Mouse (Mus musculus) splenic B cell, adult 2 months (primary cell): ENCODE results near the gene Hist1h4a.
"Not testable (repeated sequence)": the region's sequence is repeated elsewhere in the genome, so short reads cannot be mapped to it uniquely, and the experiment has no call there.

Experiments used
- DNase-seq: peaks from one replicate; pipeline ENCODE4 v3.0.0-alpha.2; 2011; ENCODE audit warnings: low read depth, low spot score
- H3K27me3 ChIP-seq: 2 replicates; pipeline ENCODE4 v1.6.1; 2012; ENCODE audit warnings: mild to moderate bottlenecking, low read length, moderate library complexity, mixed read lengths; ENCODE audit not compliant: control insufficient read depth, poor library complexity, insufficient read depth, severe bottlenecking
- H3K36me3 ChIP-seq: 2 replicates; pipeline ENCODE4 v1.6.1; 2012; ENCODE audit warnings: mild to moderate bottlenecking, low read length, moderate library complexity, mixed read lengths; ENCODE audit not compliant: control insufficient read depth, poor library complexity, insufficient read depth, severe bottlenecking

Gene Hist1h4a

GRCm38 (mm10) chr13:23751478-23751956 lies 9.5 kb downstream of the Hist1h4a start:
- H3K27me3 ChIP-seq, result no peaks in the 10 kb centered on the region
- H3K36me3 ChIP-seq, result no peaks in the 10 kb centered on the region
- DNase-seq, result peak; percentile 47

GRCm38 (mm10) chr13:23750839-23751477 lies 10.1 kb downstream of the Hist1h4a start, which contains the start of gene Hist1h2ab:
Hist1h2ab (plus strand) TSS chr13:23751126.
- not testable (repeated sequence) for H3K27me3 ChIP-seq, H3K36me3 ChIP-seq
- peak; percentile 80 for DNase-seq

- no peak for DNase-seq
- H3K36me3 ChIP-seq, result no peaks in the 10 kb centered on the region
- H3K27me3 ChIP-seq, result no peaks in the 10 kb centered on the region
These were observed 11.4 kb downstream of the Hist1h4a start for GRCm38 (mm10) chr13:23749563-23750121.

GRCm38 (mm10) chr13:23747892-23748288 lies 13.1 kb downstream of the Hist1h4a start:
- no peak for DNase-seq
- Histone ChIP-seq H3K27me3 (no peaks in the 10 kb centered on the region), H3K36me3 (no peaks in the 10 kb centered on the region)

GRCm38 (mm10) chr13:23747081-23747891 lies 13.7 kb downstream of the Hist1h4a start:
- Histone ChIP-seq H3K27me3 (no peaks in the 10 kb centered on the region), H3K36me3 (0 out of 2 replicates have a peak, but pooled peaks cover 1% of the 10 kb centered on the region)
- peak; percentile 37 for DNase-seq

- H3K36me3 ChIP-seq, H3K27me3 ChIP-seq: not testable (repeated sequence)
- peak; percentile 94 for DNase-seq
These were observed 14.6 kb downstream of the Hist1h4a start, which contains the start of gene Hist1h2bb for GRCm38 (mm10) chr13:23746201-23747080. Hist1h2bb (plus strand) TSS chr13:23746734.

- Histone ChIP-seq H3K36me3 (0 out of 2 replicates have a peak, but pooled peaks cover 2% of the 10 kb centered on the region), H3K27me3 (no peaks in the 10 kb centered on the region)
- DNase-seq, result peak; percentile 92
These were observed 15.5 kb downstream of the Hist1h4a start, which contains the start of gene Hist1h3c for GRCm38 (mm10) chr13:23745381-23746161. Hist1h3c (minus strand) TSS chr13:23745602.

GRCm38 (mm10) chr13:23744421-23745380 lies 16.3 kb downstream of the Hist1h4a start:
- DNase-seq, result no peak
- no peaks in the 10 kb centered on the region for H3K27me3 ChIP-seq

GRCm38 (mm10) chr13:23743963-23744362 lies 17.1 kb downstream of the Hist1h4a start:
- Histone ChIP-seq H3K27me3 (no peaks in the 10 kb centered on the region), H3K36me3 (0 out of 2 replicates have a peak, but pooled peaks cover 2% of the 10 kb centered on the region)
- DNase-seq, result no peak

More at GRCm38 (mm10) chr13:23744421-23745380, 16.3 kb downstream of the Hist1h4a start:
- H3K36me3 ChIP-seq, result 0 out of 2 replicates have a peak, but pooled peaks cover 2% of the 10 kb centered on the region

- no peak for DNase-seq
- Histone ChIP-seq H3K36me3 (0 out of 2 replicates have a peak, but pooled peaks cover 2% of the 10 kb centered on the region), H3K27me3 (no peaks in the 10 kb centered on the region)
These were observed 17.8 kb downstream of the Hist1h4a start for GRCm38 (mm10) chr13:23743215-23743614.

- 0 out of 2 replicates have a peak, but pooled peaks cover 2% of the 10 kb centered on the region for H3K36me3 ChIP-seq
- H3K27me3 ChIP-seq, result no peaks in the 10 kb centered on the region
- no peak for DNase-seq
These were observed 19.0 kb downstream of the Hist1h4a start for GRCm38 (mm10) chr13:23742007-23742406.

GRCm38 (mm10) chr13:23740910-23741309 lies 20.1 kb downstream of the Hist1h4a start:
- DNase-seq, result no peak
- 0 out of 2 replicates have a peak, but pooled peaks cover 2% of the 10 kb centered on the region for H3K36me3 ChIP-seq
- H3K27me3 ChIP-seq, result no peaks in the 10 kb centered on the region
